Mouse (Mus musculus): Measurements from ENCODE around the gene Lrmda.

GRCm38 (mm10) chr14:22106777-22107176, 87.3 kb downstream of the Lrmda start:
- TF ChIP-seq CTCF (IDR thresholded peaks at IDR 0.05; ENCODE audit: extremely low read depth, insufficient read length, insufficient replicate concordance, low read depth, low read length) (no peak), POLR2A (IDR thresholded peaks at IDR 0.05; ENCODE audit: low read depth, low read length) (no peak)
